Mouse (Mus musculus): ENCODE measurements around the gene H2-M5. TPM values are rescaled to one million over a fixed set of nuclear protein-coding genes. Genes with fewer than 3 reads are reported as not detected.

The H2-M5 gene
- polyA plus RNA-seq, 1 experiment from 2014 or later: 0.16 TPM

DNA sequence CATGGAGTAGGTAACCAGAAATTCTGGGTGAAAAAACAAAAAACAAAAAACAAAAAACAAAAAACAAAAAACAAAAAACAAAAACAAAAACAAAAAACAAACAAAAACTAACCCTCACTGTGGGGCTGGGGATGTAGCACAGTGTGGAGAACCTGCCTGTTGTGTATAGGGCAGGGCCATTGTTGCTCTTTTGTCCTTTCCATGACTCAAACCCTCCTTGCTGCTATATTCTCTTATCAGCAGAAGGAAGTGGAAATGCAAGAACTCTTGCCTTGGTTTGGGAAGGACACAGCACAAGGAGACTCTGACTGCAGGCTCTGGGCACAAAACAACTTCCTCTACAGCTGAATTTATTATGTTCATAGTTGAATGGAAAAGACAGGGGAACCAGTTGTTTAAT is 27.0 kb upstream of the H2-M5 start:
- Histone ChIP-seq H3K9me3 (ENCODE audit: control insufficient read depth, low read length) (no peaks in the 10 kb centered on the region), H3K27me3 (ENCODE audit: control insufficient read depth, insufficient read depth, low read length) (no peaks in the 10 kb centered on the region), H3K4me3 (ENCODE audit: low read length) (no peak overlapping the region), H3K9ac (ENCODE audit: low read depth, low read length) (no peak overlapping the region), H3K4me1 (ENCODE audit: control insufficient read depth, insufficient read depth, low read length) (no peaks in the 10 kb centered on the region), H3K27ac (ENCODE audit: low read depth, low read length) (no peak overlapping the region), H3K4me2 (replicated peaks; ENCODE audit: low read depth, low read length) (no peak overlapping the region), H3K36me3 (ENCODE audit: control insufficient read depth, insufficient read depth, low read length) (no peaks in the 10 kb centered on the region)
- ATAC-seq (ENCODE audit: low FRiP score, low TSS enrichment): no peak

DNA sequence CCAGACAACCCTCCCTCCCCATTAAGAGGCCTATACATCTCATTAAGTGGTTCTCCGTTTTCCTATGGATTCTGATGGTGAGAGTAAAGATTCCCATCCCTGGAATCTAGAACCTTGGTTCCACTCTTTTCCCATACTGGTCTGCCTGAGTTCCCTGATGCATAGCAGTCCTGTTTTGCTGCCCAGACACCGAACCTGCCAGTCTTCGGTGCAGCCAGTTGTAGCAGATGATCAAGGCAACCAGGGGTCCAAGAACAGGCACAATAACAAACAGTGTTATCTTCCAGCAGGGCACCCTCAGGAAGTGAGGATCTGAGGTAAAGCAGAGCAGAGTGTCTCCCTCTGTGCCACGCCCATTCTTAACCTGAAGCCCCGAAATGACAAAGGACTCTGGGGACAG is 22.8 kb upstream of the H2-M5 start:
- H3K9ac ChIP-seq (ENCODE audit: low read depth, low read length): no peak overlapping the region
- H3K9me3 ChIP-seq (ENCODE audit: control insufficient read depth, low read length): no peaks in the 10 kb centered on the region
- H3K4me3 ChIP-seq (ENCODE audit: low read length): no peak overlapping the region
- H3K4me2 ChIP-seq (replicated peaks; ENCODE audit: low read depth, low read length): no peak overlapping the region
- no peaks in the 10 kb centered on the region for H3K27me3 ChIP-seq (ENCODE audit: control insufficient read depth, insufficient read depth, low read length)
- whole genome bisulfite sequencing: 66% methylated on average over 5 of the region's 5 CpGs
- no peak for ATAC-seq (ENCODE audit: low FRiP score, low TSS enrichment)
- H3K4me1 ChIP-seq (ENCODE audit: control insufficient read depth, insufficient read depth, low read length): no peaks in the 10 kb centered on the region
- H3K27ac ChIP-seq (ENCODE audit: low read depth, low read length): no peak overlapping the region
- peaks cover 16% of the 10 kb centered on the region for H3K36me3 ChIP-seq (ENCODE audit: control insufficient read depth, insufficient read depth, low read length)

DNA sequence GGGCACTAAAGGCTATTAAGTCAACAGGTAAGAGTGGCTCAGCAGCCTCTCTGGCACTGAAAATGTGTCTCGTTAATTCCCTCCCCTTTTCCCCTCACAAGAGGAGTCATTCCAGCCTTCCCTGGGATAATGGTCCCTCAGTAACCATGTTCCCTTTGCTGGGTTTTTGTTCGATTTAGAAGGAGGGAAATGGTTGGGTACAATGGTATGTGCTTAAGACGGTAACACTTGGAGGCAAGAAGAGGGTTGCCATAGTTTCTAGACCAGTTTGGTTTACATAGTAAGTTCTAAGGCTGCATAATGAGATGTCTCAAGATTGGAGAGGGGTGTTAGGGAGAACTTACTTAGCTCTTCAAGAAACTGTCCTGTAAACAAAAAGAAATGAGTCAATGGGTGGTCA is 22.4 kb upstream of the H2-M5 start:
- H3K4me3 ChIP-seq (ENCODE audit: low read length): no peak overlapping the region
- no peak overlapping the region for H3K4me2 ChIP-seq (replicated peaks; ENCODE audit: low read depth, low read length)
- no peak for ATAC-seq (ENCODE audit: low FRiP score, low TSS enrichment)
- no peak overlapping the region for H3K9ac ChIP-seq (ENCODE audit: low read depth, low read length)
- 83% methylated on average over 3 of the region's 3 CpGs for WGBS
- H3K27me3 ChIP-seq (ENCODE audit: control insufficient read depth, insufficient read depth, low read length): no peaks in the 10 kb centered on the region
- H3K4me1 ChIP-seq (ENCODE audit: control insufficient read depth, insufficient read depth, low read length): no peaks in the 10 kb centered on the region
- peaks cover 19% of the 10 kb centered on the region for H3K36me3 ChIP-seq (ENCODE audit: control insufficient read depth, insufficient read depth, low read length)
- H3K27ac ChIP-seq (ENCODE audit: low read depth, low read length): no peak overlapping the region
- H3K9me3 ChIP-seq (ENCODE audit: control insufficient read depth, low read length): no peaks in the 10 kb centered on the region

DNA sequence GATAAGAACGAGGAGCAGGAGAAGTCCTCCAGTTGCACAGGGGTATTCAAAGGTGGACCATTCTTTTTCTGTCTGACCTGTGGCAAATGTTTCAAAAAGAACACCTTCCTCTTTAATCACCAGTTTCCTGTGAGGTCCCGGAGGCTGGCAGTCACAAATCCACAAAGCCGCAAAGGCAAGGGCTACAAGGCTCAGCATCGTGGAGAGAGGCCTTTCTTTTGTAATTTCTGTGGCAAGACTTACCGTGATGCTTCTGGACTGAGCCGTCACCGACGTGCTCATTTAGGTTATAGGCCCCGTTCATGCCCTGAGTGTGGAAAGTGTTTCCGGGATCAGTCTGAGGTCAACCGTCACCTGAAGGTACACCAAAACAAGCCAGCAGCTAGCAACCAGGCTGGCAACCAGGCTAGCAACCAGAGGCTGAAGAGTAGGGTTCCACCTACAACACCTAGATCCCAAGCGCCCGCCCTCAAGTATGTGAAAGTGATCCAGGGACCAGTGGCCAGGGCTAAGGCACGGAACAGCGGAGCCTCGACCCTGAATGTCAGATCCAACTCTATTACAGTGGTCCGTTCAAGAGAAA is 20.2 kb upstream of the H2-M5 start:
- ATAC-seq (ENCODE audit: low FRiP score, low TSS enrichment): no peak
- Histone ChIP-seq H3K27ac (ENCODE audit: low read depth, low read length) (no peak overlapping the region), H3K36me3 (ENCODE audit: control insufficient read depth, insufficient read depth, low read length) (peaks cover 21% of the 10 kb centered on the region), H3K4me3 (ENCODE audit: low read length) (no peak overlapping the region), H3K4me2 (replicated peaks; ENCODE audit: low read depth, low read length) (no peak overlapping the region), H3K9me3 (ENCODE audit: control insufficient read depth, low read length) (no peaks in the 10 kb centered on the region), H3K9ac (ENCODE audit: low read depth, low read length) (no peak overlapping the region), H3K27me3 (ENCODE audit: control insufficient read depth, insufficient read depth, low read length) (no peaks in the 10 kb centered on the region), H3K4me1 (ENCODE audit: control insufficient read depth, insufficient read depth, low read length) (no peaks in the 10 kb centered on the region)
- 95% methylated on average over 17 of the region's 17 CpGs for WGBS

DNA sequence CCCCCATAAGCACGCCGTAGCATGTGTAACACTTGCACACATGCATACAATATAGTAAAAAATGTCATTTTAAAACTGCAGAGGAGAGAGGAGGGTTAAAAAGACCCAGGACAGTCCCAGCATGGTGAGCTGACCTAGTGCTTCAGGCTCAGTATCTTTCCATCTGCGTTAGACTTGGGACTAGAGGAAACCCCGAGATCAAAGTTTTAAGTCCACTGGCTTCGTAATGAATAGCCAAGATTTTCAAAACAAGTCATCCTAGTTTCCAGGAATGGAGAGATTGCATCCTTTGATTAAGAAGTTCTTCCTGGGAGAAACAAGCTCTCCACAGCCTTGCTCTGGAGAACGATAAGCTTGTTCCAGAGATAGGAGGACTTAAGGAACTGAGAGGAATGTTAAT is 18.8 kb upstream of the H2-M5 start:
- Histone ChIP-seq H3K9me3 (ENCODE audit: control insufficient read depth, low read length) (no peaks in the 10 kb centered on the region), H3K4me2 (replicated peaks; ENCODE audit: low read depth, low read length) (no peak overlapping the region), H3K36me3 (ENCODE audit: control insufficient read depth, insufficient read depth, low read length) (peaks cover 21% of the 10 kb centered on the region), H3K4me3 (ENCODE audit: low read length) (no peak overlapping the region), H3K9ac (ENCODE audit: low read depth, low read length) (no peak overlapping the region), H3K4me1 (ENCODE audit: control insufficient read depth, insufficient read depth, low read length) (no peaks in the 10 kb centered on the region; the same call in 1 of the 2 replicates), H3K27ac (ENCODE audit: low read depth, low read length) (no peak overlapping the region), H3K27me3 (ENCODE audit: control insufficient read depth, insufficient read depth, low read length) (no peaks in the 10 kb centered on the region)
- 85% methylated on average over 6 of the region's 6 CpGs for WGBS
- ATAC-seq (ENCODE audit: low FRiP score, low TSS enrichment): no peak

DNA sequence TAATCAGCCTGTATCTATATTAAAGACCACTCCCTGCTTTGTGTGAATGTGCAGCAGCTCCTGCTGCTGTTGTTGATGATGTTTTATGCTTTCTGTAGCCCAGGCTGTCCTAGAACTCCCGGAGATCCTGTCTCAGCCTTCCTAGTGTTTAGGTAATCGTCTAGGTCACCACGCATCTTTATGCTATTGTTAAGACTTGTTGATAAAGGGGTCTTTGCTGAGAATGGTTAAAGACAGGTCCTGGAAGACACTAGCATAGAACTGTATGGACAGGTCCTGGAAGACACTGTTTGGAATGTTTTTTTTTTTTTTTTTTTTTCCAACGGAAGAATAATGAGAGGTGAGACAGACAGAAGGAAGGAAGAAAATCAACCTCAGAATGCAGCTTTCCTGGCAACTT is 14.0 kb upstream of the H2-M5 start:
- H3K4me1 ChIP-seq (ENCODE audit: control insufficient read depth, insufficient read depth, low read length): no peaks in the 10 kb centered on the region; the same call in 1 of the 2 replicates
- WGBS: 51% methylated on average over 4 of the region's 4 CpGs
- peak overlapping the region; percentile 79 for H3K4me2 ChIP-seq (replicated peaks; ENCODE audit: low read depth, low read length)
- no peak for ATAC-seq (ENCODE audit: low FRiP score, low TSS enrichment)
- H3K36me3 ChIP-seq (ENCODE audit: control insufficient read depth, insufficient read depth, low read length): peaks cover 8% of the 10 kb centered on the region; the same call in 1 of the 2 replicates
- H3K4me3 ChIP-seq (ENCODE audit: low read length): peak overlapping the region; percentile 70
- no peaks in the 10 kb centered on the region for H3K9me3 ChIP-seq (ENCODE audit: control insufficient read depth, low read length)
- H3K27me3 ChIP-seq (ENCODE audit: control insufficient read depth, insufficient read depth, low read length): no peaks in the 10 kb centered on the region
- peak overlapping the region; percentile 87 for H3K9ac ChIP-seq (ENCODE audit: low read depth, low read length)
- H3K27ac ChIP-seq (ENCODE audit: low read depth, low read length): peak overlapping the region; percentile 83; the same call in 1 of the 2 replicates

DNA sequence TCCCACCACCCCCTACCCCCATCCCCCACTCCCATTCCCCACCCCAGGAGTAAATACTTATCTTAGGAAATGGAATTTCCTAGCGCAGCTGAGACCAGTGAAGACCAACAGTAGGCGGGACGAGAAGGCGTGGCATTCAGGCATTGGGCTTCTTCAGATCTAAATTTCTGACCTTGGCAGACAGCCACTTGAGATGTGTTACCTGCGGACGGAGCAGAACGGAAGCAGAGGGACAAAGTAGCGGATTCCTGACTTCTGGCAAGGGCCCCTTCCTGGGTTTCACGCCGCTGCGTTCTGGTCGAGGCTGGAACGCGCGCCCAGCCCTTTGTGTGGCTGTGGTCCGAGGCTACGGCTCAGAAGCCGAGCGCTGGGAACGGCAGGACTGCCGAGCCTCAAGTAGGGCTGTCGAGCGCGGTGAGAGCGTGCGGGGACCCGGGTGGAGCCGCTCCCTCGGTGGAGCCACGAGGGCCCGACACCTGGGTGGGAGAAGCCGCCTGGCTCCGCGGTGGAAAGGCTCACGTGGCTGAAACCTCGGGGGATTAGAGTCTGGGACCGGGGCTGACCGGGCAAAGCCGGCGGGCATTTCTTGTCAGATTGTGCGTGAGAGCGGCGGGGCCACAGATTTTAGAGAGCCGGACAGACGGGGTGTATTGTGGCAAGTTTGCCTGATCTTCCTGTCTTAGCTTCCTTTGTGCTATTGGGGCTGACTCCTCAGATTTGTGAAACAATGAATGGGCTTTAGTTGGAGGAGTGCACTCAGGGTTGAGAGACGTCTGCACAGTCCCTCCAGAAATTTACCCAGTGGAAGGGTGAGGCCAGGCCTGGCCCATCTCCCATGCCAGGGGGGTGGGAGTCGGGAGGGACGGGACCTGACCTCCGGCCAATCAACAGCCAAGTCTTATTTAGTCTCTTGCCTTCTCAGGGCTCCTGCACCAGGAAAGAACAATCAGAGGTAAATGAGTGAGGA is 13.3 kb upstream of the H2-M5 start:
- Histone ChIP-seq H3K36me3 (ENCODE audit: control insufficient read depth, insufficient read depth, low read length) (peaks cover 5% of the 10 kb centered on the region; the same call in 1 of the 2 replicates), H3K9ac (ENCODE audit: low read depth, low read length) (peak overlapping the region; percentile 87), H3K4me2 (replicated peaks; ENCODE audit: low read depth, low read length) (peak overlapping the region; percentile 79), H3K27ac (ENCODE audit: low read depth, low read length) (peak overlapping the region; percentile 83), H3K4me3 (ENCODE audit: low read length) (peak overlapping the region; percentile 70), H3K27me3 (ENCODE audit: control insufficient read depth, insufficient read depth, low read length) (no peaks in the 10 kb centered on the region), H3K9me3 (ENCODE audit: control insufficient read depth, low read length) (no peaks in the 10 kb centered on the region), H3K4me1 (ENCODE audit: control insufficient read depth, insufficient read depth, low read length) (no peaks in the 10 kb centered on the region; the same call in 1 of the 2 replicates)
- ATAC-seq (ENCODE audit: low FRiP score, low TSS enrichment): peak; percentile 90
- WGBS: under 1% methylated on average over 49 of the region's 49 CpGs

DNA sequence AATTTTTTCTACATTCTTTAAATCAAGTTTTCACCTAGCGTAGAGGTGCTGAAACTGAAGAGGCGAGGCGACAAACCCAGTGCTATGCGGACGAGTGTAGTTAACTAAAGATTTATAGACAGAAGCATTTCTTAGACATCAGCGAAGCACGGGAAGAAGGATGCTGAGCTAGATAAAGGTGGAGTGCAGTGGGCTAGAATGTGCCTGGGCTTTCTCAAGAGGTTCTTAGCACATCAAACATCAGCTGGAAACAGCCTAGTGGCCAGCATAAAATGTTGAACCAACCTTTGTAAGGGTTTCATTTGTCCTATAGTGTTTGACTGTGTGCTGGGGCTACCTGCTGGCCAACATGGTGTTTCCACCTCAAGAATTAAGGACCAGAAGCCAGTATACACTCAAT is 11.5 kb upstream of the H2-M5 start, which contains the start of gene Zfp57:
Gene Zfp57 (plus strand): TSS at position 301 of the 400 bp plus-strand sequence.
- no peak for ATAC-seq (ENCODE audit: low FRiP score, low TSS enrichment)
- no peak within 1 kb of the TSS for H3K4me2 ChIP-seq (replicated peaks; ENCODE audit: low read depth, low read length)
- no peak within 1 kb of the TSS for H3K9ac ChIP-seq (ENCODE audit: low read depth, low read length)
- no peak within 1 kb of the TSS for H3K27ac ChIP-seq (ENCODE audit: low read depth, low read length)
- peak within 1 kb of the TSS; percentile 70 for H3K4me3 ChIP-seq (ENCODE audit: low read length)
- H3K36me3 ChIP-seq (ENCODE audit: control insufficient read depth, insufficient read depth, low read length): no peaks in the 10 kb centered on the region
- WGBS: 83% methylated on average over 7 of the region's 7 CpGs
- no peaks in the 10 kb centered on the region for H3K27me3 ChIP-seq (ENCODE audit: control insufficient read depth, insufficient read depth, low read length)
- no peaks in the 10 kb centered on the region for H3K9me3 ChIP-seq (ENCODE audit: control insufficient read depth, low read length)
- peaks cover 4% of the 10 kb centered on the region for H3K4me1 ChIP-seq (ENCODE audit: control insufficient read depth, insufficient read depth, low read length)

DNA sequence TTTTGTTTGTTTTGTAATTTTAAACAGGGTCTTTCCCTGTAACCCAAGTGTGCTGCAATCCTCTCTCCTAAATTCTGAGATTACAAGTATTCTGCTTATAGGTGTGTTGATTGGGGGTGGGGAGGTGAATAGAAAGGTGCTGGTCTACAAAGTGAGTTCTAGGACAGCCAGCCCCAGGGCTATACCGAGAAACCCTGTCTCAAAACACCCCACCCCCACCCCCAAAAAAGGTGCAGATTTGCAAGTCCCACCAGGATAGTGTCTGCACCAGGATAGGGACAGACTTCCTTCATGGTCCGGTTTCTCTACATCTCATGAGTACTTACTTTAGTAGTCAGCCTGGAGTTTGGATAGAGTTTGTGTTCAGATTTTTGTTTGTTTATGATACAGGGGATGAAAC is 9.1 kb upstream of the H2-M5 start:
- Histone ChIP-seq H3K4me2 (replicated peaks; ENCODE audit: low read depth, low read length) (no peak overlapping the region), H3K9me3 (ENCODE audit: control insufficient read depth, low read length) (no peaks in the 10 kb centered on the region), H3K27me3 (ENCODE audit: control insufficient read depth, insufficient read depth, low read length) (no peaks in the 10 kb centered on the region), H3K4me3 (ENCODE audit: low read length) (no peak overlapping the region), H3K36me3 (ENCODE audit: control insufficient read depth, insufficient read depth, low read length) (no peaks in the 10 kb centered on the region), H3K4me1 (ENCODE audit: control insufficient read depth, insufficient read depth, low read length) (peaks cover 4% of the 10 kb centered on the region), H3K9ac (ENCODE audit: low read depth, low read length) (no peak overlapping the region), H3K27ac (ENCODE audit: low read depth, low read length) (no peak overlapping the region)
- 78% methylated on average over 2 of the region's 2 CpGs for WGBS
- no peak for ATAC-seq (ENCODE audit: low FRiP score, low TSS enrichment)
